21 mouse cellular contexts compared by ENCODE assay signal in genomic region chr4:97813996-97814395, GRCm38 (mm10). TPM values are rescaled to one million over a fixed set of nuclear protein-coding genes. Genes with fewer than 3 reads are reported as not detected.
DNase-seq lines count a peak whose midpoint lies in the region; ATAC-seq and TF ChIP-seq lines count a peak whose summit lies in the region.
"Had no signal": no experiment of that assay in that cellular context is flagged by ENCODE, and none has a peak within 500 bp of the region (broad histone marks: within the 10 kb centered on the region; RNA-seq: fewer than 3 reads in every experiment).

No protein-coding gene starts in this region.

- intact Hi-C loops in heart, adult 2 months (cut with DNase I) = no loop called here
- intact Hi-C loops in heart, postnatal 14 days (cut with DNase I) = no loop called here
- intact Hi-C loops in heart, postnatal 10 days (cut with DNase I) = loop anchor here (5.0 kb wide), 1 partner anchor 37 kb away; the partner anchor contains the start of gene E130114P18Rik

- TF ChIP-seq CTCF in heart, adult 2 months (IDR thresholded peaks at IDR 0.05) = no peak
- no peak for TF ChIP-seq CTCF in liver, postnatal 0 days (IDR thresholded peaks at IDR 0.05; ENCODE audit: low read depth)

- TF ChIP-seq EP300 in heart, adult 2 months (IDR thresholded peaks at IDR 0.05; ENCODE audit: insufficient read depth, low read depth, low read length) = 0 out of 2 replicates have a peak, but pooled peaks have one; percentile 19
- no peak for TF ChIP-seq EP300 in liver, postnatal 0 days (IDR thresholded peaks at IDR 0.05; ENCODE audit: low read depth)

- H3K36me3 ChIP-seq in heart, adult 2 months (ENCODE audit: control insufficient read depth, insufficient read depth, low read length) = peaks cover 55% of the 10 kb centered on the region
- no peaks in the 10 kb centered on the region for H3K36me3 ChIP-seq in liver, postnatal 0 days (replicated peaks; ENCODE audit: insufficient read depth, low read length)
- no peaks in the 10 kb centered on the region for H3K36me3 ChIP-seq in liver, embryonic 11.5 days (ENCODE audit: control insufficient read depth, insufficient read depth, low read length)
- H3K36me3 ChIP-seq in heart, embryonic 13.5 days = peaks cover 12% of the 10 kb centered on the region; the same call in 1 of the 2 replicates
- H3K36me3 ChIP-seq: limb, embryonic 10.5 days; neural tube, embryonic 15.5 days had no signal

- no peak overlapping the region for H3K9ac ChIP-seq in heart, adult 2 months (ENCODE audit: low read depth, low read length)
- H3K9ac ChIP-seq in liver, postnatal 0 days (replicated peaks) = no peak overlapping the region
- no peak overlapping the region for H3K9ac ChIP-seq in liver, embryonic 11.5 days (ENCODE audit: low read depth, low read length)
- peak overlapping the region; percentile 37; the same call in 1 of the 2 replicates for H3K9ac ChIP-seq in heart, embryonic 13.5 days
- H3K9ac ChIP-seq: forebrain, embryonic 13.5 days; liver, embryonic 14.5 days; neural tube, embryonic 15.5 days had no signal

- peak overlapping the region; percentile 74 for H3K27ac ChIP-seq in heart, adult 2 months
- peak overlapping the region; percentile 89 for H3K27ac ChIP-seq in liver, postnatal 0 days (ENCODE audit: low read depth)
- no peak overlapping the region for H3K27ac ChIP-seq in liver, embryonic 11.5 days (ENCODE audit: low read depth, low read length)
- peak overlapping the region; percentile 85 for H3K27ac ChIP-seq in heart, embryonic 13.5 days (replicated peaks)
- H3K27ac ChIP-seq: forebrain, embryonic 13.5 days; kidney, postnatal 0 days; left cerebral cortex, adult 2 months; limb, embryonic 10.5 days; liver, embryonic 14.5 days; neural tube, embryonic 15.5 days had no signal

- 19% methylated on average over 4 of the region's 4 CpGs for WGBS in heart, adult 2 months
- 69% methylated on average over 4 of the region's 4 CpGs for WGBS in liver, postnatal 0 days (ENCODE audit: insufficient replicate concordance)
- WGBS in liver, embryonic 11.5 days = 71% methylated on average over 4 of the region's 4 CpGs
- WGBS in heart, embryonic 13.5 days = 31% methylated on average over 4 of the region's 4 CpGs

- peaks cover 27% of the 10 kb centered on the region for H3K4me1 ChIP-seq in heart, adult 2 months (ENCODE audit: control insufficient read depth, insufficient read depth, low read length)
- H3K4me1 ChIP-seq in liver, postnatal 0 days (ENCODE audit: insufficient read depth) = peaks cover 36% of the 10 kb centered on the region
- 0 out of 2 replicates have a peak, but pooled peaks cover 3% of the 10 kb centered on the region for H3K4me1 ChIP-seq in liver, embryonic 11.5 days (replicated peaks; ENCODE audit: control insufficient read depth, insufficient read depth, low read length)
- peaks cover 81% of the 10 kb centered on the region for H3K4me1 ChIP-seq in heart, embryonic 13.5 days
- H3K4me1 ChIP-seq: limb, embryonic 10.5 days had no signal

- no peak overlapping the region for H3K4me3 ChIP-seq in heart, adult 2 months
- no peak overlapping the region for H3K4me3 ChIP-seq in liver, postnatal 0 days (ENCODE audit: low read depth, low read length)
- H3K4me3 ChIP-seq in liver, embryonic 11.5 days (ENCODE audit: low read depth, low read length) = no peak overlapping the region
- no peak overlapping the region for H3K4me3 ChIP-seq in heart, embryonic 13.5 days
- H3K4me3 ChIP-seq: forebrain, embryonic 13.5 days; left cerebral cortex, adult 2 months; limb, embryonic 10.5 days; neural tube, embryonic 15.5 days had no signal

- no peak for TF ChIP-seq POLR2A in heart, adult 2 months (IDR thresholded peaks at IDR 0.05; ENCODE audit: insufficient read depth, low read depth, low read length)

- no peak for ATAC-seq in liver, postnatal 0 days
- ATAC-seq in liver, embryonic 11.5 days (replicated peaks; ENCODE audit: low FRiP score) = no peak
- ATAC-seq in heart, embryonic 13.5 days (ENCODE audit: extremely low read depth, insufficient number of reproducible peaks, low FRiP score, low TSS enrichment) = no peak
- ATAC-seq: forebrain, embryonic 13.5 days; midbrain, embryonic 16.5 days had no signal

- H3K9me3 ChIP-seq in liver, postnatal 0 days (ENCODE audit: low read length) = no peaks in the 10 kb centered on the region
- no peaks in the 10 kb centered on the region for H3K9me3 ChIP-seq in liver, embryonic 11.5 days (ENCODE audit: control insufficient read depth, low read length)
- H3K9me3 ChIP-seq in heart, embryonic 13.5 days = no peaks in the 10 kb centered on the region
- H3K9me3 ChIP-seq: forebrain, embryonic 13.5 days; limb, embryonic 10.5 days; neural tube, embryonic 15.5 days had no signal

- peaks cover 4% of the 10 kb centered on the region for H3K79me2 ChIP-seq in heart, adult 2 months (replicated peaks; ENCODE audit: control insufficient read depth, insufficient read depth, low read length)

- DNase-seq in heart, adult 2 months = peak in 1 of 2 experiments; percentile 37
- no peak for DNase-seq in heart, postnatal 14 days
- no peak for DNase-seq in liver, postnatal 0 days
- no peak for DNase-seq in liver, embryonic 11.5 days (ENCODE audit: low spot score)
- peak; percentile 47 to 53 for DNase-seq in heart, postnatal 10 days
- no peak for DNase-seq in kidney, postnatal 10 days
- DNase-seq: cerebellum, adult 8-10 months; gastrocnemius, postnatal 14 days; kidney, adult 18-20 months; thymus, postnatal 36 days had no signal

- H3K27me3 ChIP-seq in heart, adult 2 months (ENCODE audit: control insufficient read depth, insufficient read depth, low read length) = no peaks in the 10 kb centered on the region
- no peaks in the 10 kb centered on the region for H3K27me3 ChIP-seq in liver, postnatal 0 days (ENCODE audit: insufficient read depth, low read length)
- H3K27me3 ChIP-seq in liver, embryonic 11.5 days (replicated peaks; ENCODE audit: control insufficient read depth, insufficient read depth, low read length) = no peaks in the 10 kb centered on the region
- H3K27me3 ChIP-seq in heart, embryonic 13.5 days (replicated peaks) = no peaks in the 10 kb centered on the region
- H3K27me3 ChIP-seq: forebrain, embryonic 13.5 days; neural tube, embryonic 15.5 days had no signal

- no peak overlapping the region for H3K4me2 ChIP-seq in liver, postnatal 0 days (ENCODE audit: low read depth, low read length)
- no peak overlapping the region for H3K4me2 ChIP-seq in liver, embryonic 11.5 days
- H3K4me2 ChIP-seq in heart, embryonic 13.5 days = peak overlapping the region; percentile 43
- H3K4me2 ChIP-seq: forebrain, embryonic 13.5 days; neural tube, embryonic 15.5 days had no signal

RNA-seq across cellular contexts. Expression of gene E130114P18Rik, which starts 36.1 kb away (rescaled TPM):
- not detected for total RNA-seq in heart, adult 2 months (2021)
- 0.15 TPM in 1 of 2 replicates, not detected in the other for polyA plus RNA-seq in heart, adult 2 months (2012; rRNA removed)
- total RNA-seq in heart, postnatal 14 days (2021) = not detected
- not detected in 2 replicates for polyA plus RNA-seq in liver, postnatal 0 days (2015; fragmentation: Nextera tagmentation; extraction: Ambion mirVana)
- polyA plus RNA-seq in liver, embryonic 11.5 days (2014; fragmentation: Nextera tagmentation; extraction: Ambion mirVana) = 0.60 and 0.68 TPM in 2 replicates
- polyA plus RNA-seq in heart, embryonic 13.5 days (2015; fragmentation: Nextera tagmentation; extraction: Ambion mirVana) = 0.48 and 0.55 TPM in 2 replicates
- under 1 TPM; 0.34 to 0.47 TPM for total RNA-seq in heart, postnatal 10 days (2021)
- total RNA-seq: adrenal gland, postnatal 14 days; common myeloid progenitor, adult 5-6 weeks; megakaryocyte-erythroid progenitor cell, adult 5-6 weeks had no signal
- polyA plus RNA-seq: liver, embryonic 14.5 days had no signal

RNA-seq across cellular contexts. Expression of gene Nfia, which starts 41.5 kb away (rescaled TPM):
- 100 to 1,000 TPM; 126 to 128 TPM for total RNA-seq in heart, adult 2 months (2021)
- polyA plus RNA-seq in heart, adult 2 months (2012; rRNA removed) = 70.3 and 75.6 TPM in 2 replicates
- total RNA-seq in heart, postnatal 14 days (2021) = 100 to 1,000 TPM; 159 to 170 TPM
- 9.9 TPM in 2 replicates for polyA plus RNA-seq in liver, postnatal 0 days (2015; fragmentation: Nextera tagmentation; extraction: Ambion mirVana)
- polyA plus RNA-seq in liver, embryonic 11.5 days (2014; fragmentation: Nextera tagmentation; extraction: Ambion mirVana) = 8.7 and 11.3 TPM in 2 replicates
- polyA plus RNA-seq in heart, embryonic 13.5 days (2015; fragmentation: Nextera tagmentation; extraction: Ambion mirVana) = 31.1 and 32.3 TPM in 2 replicates
- 100 to 1,000 TPM; 196 to 199 TPM for total RNA-seq in heart, postnatal 10 days (2021)

Comparison
In these comparisons a context has a peak if more than half of its experiments do, and no peak if none do; other contexts are left out.
1. DNase-seq: peak in heart, postnatal 10 days (2 of 2); none in heart, postnatal 14 days (0 of 2), liver, postnatal 0 days (single experiment), liver, embryonic 11.5 days (single experiment) and kidney, postnatal 10 days (single experiment).